Mouse (Mus musculus) forebrain, postnatal 0 days (tissue): ENCODE results near the gene Utp6. TPM values are rescaled to one million over a fixed set of nuclear protein-coding genes. Genes with fewer than 3 reads are reported as not detected.
"Not testable (repeated sequence)": the region's sequence is repeated elsewhere in the genome, so short reads cannot be mapped to it uniquely, and the experiment has no call there.

ENCODE experiments used
- ATAC-seq: fragments of 200-750 bp; cut with Nextera tagmentation; 2 replicates; pipeline ENCODE4 v1.8.0; 2017; ENCODE audit warnings: mild to moderate bottlenecking, moderate library complexity
- DNase-seq: peaks from one replicate; pipeline ENCODE4 v3.0.0-alpha.2; 2015
- H3K27ac ChIP-seq: fragments of 300-500 bp; sonication (generic); 2 replicates; pipeline ENCODE4 v1.5.1; 2014; ENCODE audit warnings: low read depth, mild to moderate bottlenecking, antibody characterized with exemption, low read length, moderate library complexity, mixed read lengths
- H3K27me3 ChIP-seq: fragments of 300-500 bp; sonication (generic); 2 replicates; pipeline ENCODE4 v1.6.1; 2014; ENCODE audit warnings: mild to moderate bottlenecking, low read length, mixed read lengths; ENCODE audit not compliant: insufficient read depth
- H3K36me3 ChIP-seq: fragments of 300-500 bp; sonication (generic); 2 replicates; pipeline ENCODE4 v1.6.1; 2014; ENCODE audit warnings: mild to moderate bottlenecking, moderate library complexity; ENCODE audit not compliant: insufficient read depth
- H3K4me1 ChIP-seq: fragments of 300-500 bp; sonication (generic); 2 replicates; pipeline ENCODE4 v1.6.1; 2014; ENCODE audit warnings: antibody characterized with exemption; ENCODE audit not compliant: insufficient read depth
- H3K4me2 ChIP-seq: fragments of 300-500 bp; sonication (generic); 2 replicates; pipeline ENCODE4 v1.6.1; 2014; ENCODE audit warnings: low read depth, mild to moderate bottlenecking, moderate library complexity
- H3K4me3 ChIP-seq: fragments of 300-500 bp; sonication (generic); 2 replicates; pipeline ENCODE4 v1.5.1; 2014; ENCODE audit warnings: low read depth, low read length, mixed read lengths
- H3K9ac ChIP-seq: fragments of 300-500 bp; sonication (generic); 2 replicates; pipeline ENCODE4 v1.6.1; 2014; ENCODE audit warnings: mild to moderate bottlenecking
- H3K9me3 ChIP-seq: fragments of 300-500 bp; sonication (generic); 2 replicates; pipeline ENCODE4 v1.6.1; 2016; ENCODE audit warnings: low read length
- CTCF ChIP-seq: sonication (generic); IDR thresholded peaks from 2 replicates; pipeline ENCODE4 v1.5.1; 2016; ENCODE audit warnings: antibody characterized with exemption, control low read depth, low read depth
- WGBS: fragments of 180-500 bp; shearing (Covaris S2); extraction: QIAGEN DNeasy Blood & Tissue Kit; methylation state at CpG from one replicate; pipeline ENCODE4 v1.1.7; 2014; 5-methylcytosine and 5-hydroxymethylcytosine counted together
- polyA plus RNA-seq: library from polyadenylated mRNA; unstranded; fragments of >200 nt; fragmentation: Nextera tagmentation; extraction: Ambion mirVana; gene quantifications from 2 replicates; pipeline ENCODE4 v1.2.1, GENCODE M21; 2015
- total RNA-seq: library from RNA; depleted of rRNA; stranded (reverse); fragments of >200 nt; gene quantifications from 2 replicates; pipeline ENCODE4 v1.2.3, GENCODE M21; 2014

The Utp6 gene
- total and polyA plus RNA-seq, 2 experiments from 2014 or later = 29.4 to 30.7 TPM

DNA sequence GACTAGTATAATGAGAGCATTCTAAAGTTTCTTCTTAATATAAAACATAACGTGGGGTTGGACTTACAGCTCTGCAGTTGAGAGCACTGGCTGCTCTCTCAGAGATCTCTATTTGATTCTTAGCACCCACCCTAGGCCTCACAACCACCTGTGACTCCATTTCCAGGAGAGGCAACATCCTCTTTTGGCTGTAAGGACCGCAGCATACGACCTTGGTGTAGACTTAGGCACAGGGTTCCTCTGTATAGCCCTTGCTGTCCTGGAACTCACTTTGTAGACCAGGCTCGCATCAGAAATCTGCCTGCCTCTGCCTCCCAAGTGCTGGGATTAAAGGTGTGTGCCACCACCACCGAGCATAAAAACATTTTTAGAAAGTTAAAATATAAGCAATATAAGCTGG lies 29.4 kb upstream of the Utp6 start:
- DNase-seq = no peak
- no peaks in the 10 kb centered on the region for H3K27me3 ChIP-seq

DNA sequence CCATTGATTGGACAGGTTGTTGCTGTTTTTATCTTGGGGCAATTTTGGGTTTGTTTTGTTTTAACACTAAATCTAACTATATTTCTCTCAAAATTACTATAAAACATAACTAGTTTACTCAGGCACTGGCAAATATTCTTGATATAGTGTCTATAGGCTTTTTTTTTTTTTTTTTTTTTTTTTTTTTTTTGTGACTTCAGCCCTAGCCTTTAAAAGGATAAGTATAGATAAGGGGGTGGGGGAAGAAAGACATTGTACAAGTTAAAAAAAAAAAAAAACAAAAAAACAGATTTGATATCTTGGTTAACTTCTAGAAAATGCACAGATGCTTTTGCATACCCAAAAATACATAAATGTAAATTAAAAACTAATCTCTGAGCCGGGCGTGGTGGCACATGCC lies 27.9 kb upstream of the Utp6 start:
- Histone ChIP-seq H3K4me1 (no peaks in the 10 kb centered on the region), H3K4me2 (no peak overlapping the region), H3K27me3 (no peaks in the 10 kb centered on the region), H3K4me3 (no peak overlapping the region), H3K9me3 (no peaks in the 10 kb centered on the region), H3K36me3 (no peaks in the 10 kb centered on the region), H3K9ac (no peak overlapping the region), H3K27ac (no peak overlapping the region)
- no peak for TF ChIP-seq CTCF
- no peak for DNase-seq
- WGBS = 90% methylated on average over 2 of the region's 2 CpGs
- ATAC-seq = no peak

More for the DNA sequence above, 29.4 kb upstream of the Utp6 start:
- H3K9me3 ChIP-seq = no peaks in the 10 kb centered on the region
- no peak for TF ChIP-seq CTCF
- 95% methylated on average over 5 of the region's 5 CpGs for WGBS
- no peak overlapping the region for H3K27ac ChIP-seq
- H3K4me2 ChIP-seq = no peak overlapping the region
- no peaks in the 10 kb centered on the region for H3K36me3 ChIP-seq
- ATAC-seq = no peak
- no peaks in the 10 kb centered on the region for H3K4me1 ChIP-seq
- no peak overlapping the region for H3K9ac ChIP-seq
- H3K4me3 ChIP-seq = no peak overlapping the region

DNA sequence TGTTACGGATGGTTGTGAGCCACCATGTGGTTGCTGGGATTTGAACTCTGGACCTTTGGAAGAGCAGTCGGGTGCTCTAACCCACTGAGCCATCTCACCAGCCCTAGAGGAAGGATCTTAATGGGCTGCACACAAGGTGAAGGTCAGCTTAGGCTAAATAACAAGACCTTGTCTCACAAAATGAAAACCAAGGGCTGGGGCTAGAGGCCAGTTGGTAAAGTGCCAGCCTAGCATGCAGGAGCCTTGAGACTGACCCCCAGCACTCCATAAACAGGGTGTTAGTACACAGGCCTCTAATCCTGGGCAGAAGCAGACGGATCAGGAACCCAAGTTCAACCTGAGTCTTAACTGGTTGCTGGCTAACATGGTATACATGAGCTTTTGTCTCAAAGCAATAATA lies 25.7 kb upstream of the Utp6 start:
- H3K36me3 ChIP-seq = no peaks in the 10 kb centered on the region
- no peak overlapping the region for H3K27ac ChIP-seq
- H3K4me3 ChIP-seq = no peak overlapping the region
- WGBS = 87% methylated on average over 2 of the region's 3 CpGs
- ATAC-seq = no peak
- H3K27me3 ChIP-seq = no peaks in the 10 kb centered on the region
- DNase-seq = no peak
- no peaks in the 10 kb centered on the region for H3K9me3 ChIP-seq
- no peak overlapping the region for H3K9ac ChIP-seq
- no peaks in the 10 kb centered on the region for H3K4me1 ChIP-seq
- TF ChIP-seq CTCF = no peak
- no peak overlapping the region for H3K4me2 ChIP-seq

DNA sequence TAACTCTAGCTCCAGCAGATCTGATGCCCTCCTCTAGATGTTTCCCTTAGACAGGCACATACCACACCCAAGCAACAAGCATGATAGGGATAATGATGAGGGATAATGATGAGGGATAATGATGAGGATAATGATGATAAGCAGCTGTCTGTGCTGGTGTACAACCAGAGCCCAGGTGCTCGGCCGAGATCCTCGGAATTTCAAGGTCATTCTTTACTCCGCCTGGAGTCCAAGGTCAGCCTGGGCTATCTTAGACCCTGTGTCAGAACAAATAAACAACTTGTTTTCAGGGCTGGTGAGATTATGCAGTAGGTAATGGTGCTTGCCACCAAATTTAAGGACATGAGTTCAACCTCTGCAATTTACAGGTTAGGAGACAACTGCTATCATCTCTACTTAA lies 24.7 kb upstream of the Utp6 start:
- H3K36me3 ChIP-seq = no peaks in the 10 kb centered on the region
- DNase-seq (no peak), ATAC-seq (no peak)
- no peaks in the 10 kb centered on the region for H3K9me3 ChIP-seq
- 97% methylated on average over 4 of the region's 4 CpGs for WGBS
- no peak overlapping the region for H3K4me3 ChIP-seq
- no peak overlapping the region for H3K27ac ChIP-seq
- no peak overlapping the region for H3K4me2 ChIP-seq
- no peaks in the 10 kb centered on the region for H3K4me1 ChIP-seq
- no peak for TF ChIP-seq CTCF
- H3K9ac ChIP-seq = no peak overlapping the region
- H3K27me3 ChIP-seq = no peaks in the 10 kb centered on the region

DNA sequence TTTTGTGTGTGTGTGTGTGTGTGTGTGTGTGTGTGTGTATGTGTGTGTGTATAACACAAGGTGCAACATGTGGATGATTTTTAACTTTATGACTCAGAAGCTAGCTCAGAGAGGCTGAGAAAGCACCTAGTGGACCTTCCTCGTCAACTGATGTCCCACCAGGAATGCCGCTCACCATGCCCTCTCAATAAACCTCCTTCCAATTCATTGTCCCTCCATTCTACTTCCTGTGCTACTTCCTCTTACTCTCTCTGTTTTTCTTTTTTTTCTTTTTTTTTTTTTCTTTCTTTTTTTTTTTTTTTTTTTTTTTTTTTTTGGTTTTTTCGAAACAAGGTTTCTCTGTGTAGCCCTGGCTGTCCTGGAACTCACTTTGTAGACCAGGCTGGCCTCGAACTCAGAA lies 15.6 kb upstream of the Utp6 start:
- H3K9me3 ChIP-seq, H3K27ac ChIP-seq, H3K36me3 ChIP-seq, H3K4me3 ChIP-seq, H3K4me2 ChIP-seq, DNase-seq, H3K9ac ChIP-seq, H3K4me1 ChIP-seq, ATAC-seq, H3K27me3 ChIP-seq: not testable (repeated sequence)
- WGBS = 97% methylated on average over 3 of the region's 4 CpGs

DNA sequence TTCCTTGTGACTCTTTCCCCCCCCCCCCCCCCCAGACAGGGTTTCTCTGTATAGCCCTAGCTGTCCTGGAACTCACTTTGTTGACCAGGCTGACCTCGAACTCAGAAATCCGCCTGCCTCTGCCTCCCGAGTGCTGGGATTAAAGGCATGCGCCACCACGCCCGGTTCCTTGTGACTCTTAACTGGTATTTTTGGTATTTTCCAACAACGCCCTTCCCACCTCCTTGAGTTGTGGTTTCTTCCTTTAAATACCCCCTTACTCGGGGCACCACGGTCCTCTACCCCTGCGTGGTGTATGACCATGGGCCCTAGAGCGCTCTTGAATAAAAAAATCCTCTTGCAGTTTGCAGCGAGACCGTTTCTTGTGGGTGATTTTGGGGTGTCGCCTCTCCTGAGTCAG lies 14.9 kb upstream of the Utp6 start:
- not testable (repeated sequence) for H3K4me3 ChIP-seq, H3K4me2 ChIP-seq, ATAC-seq, H3K9me3 ChIP-seq, H3K4me1 ChIP-seq, DNase-seq, H3K36me3 ChIP-seq, H3K27ac ChIP-seq, H3K27me3 ChIP-seq, H3K9ac ChIP-seq
- 96% methylated on average over 13 of the region's 14 CpGs for WGBS

DNA sequence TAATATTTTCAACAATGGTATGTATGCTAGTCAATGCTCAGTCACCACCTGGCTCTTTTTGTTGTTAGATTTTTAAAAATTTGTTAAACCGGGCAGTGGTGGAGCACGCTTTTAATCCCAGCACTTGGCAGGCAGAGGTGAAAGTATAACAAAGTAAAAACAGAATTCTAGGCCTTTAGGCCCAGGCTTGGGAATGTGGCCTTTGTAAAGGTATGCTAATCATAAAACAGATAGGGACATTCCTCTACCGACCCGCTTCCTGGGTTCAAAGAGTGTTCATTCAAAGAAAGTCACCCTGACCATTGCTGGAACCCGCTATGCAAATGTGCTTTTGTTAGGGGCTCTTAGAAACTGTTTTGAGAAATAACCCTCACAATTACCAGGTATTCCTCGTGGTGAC lies 14.5 kb upstream of the Utp6 start:
- not testable (repeated sequence) for H3K36me3 ChIP-seq, H3K4me3 ChIP-seq, H3K9me3 ChIP-seq, H3K9ac ChIP-seq, H3K27ac ChIP-seq, H3K27me3 ChIP-seq, ATAC-seq, DNase-seq, H3K4me2 ChIP-seq, H3K4me1 ChIP-seq
- WGBS = 72% methylated on average over 6 of the region's 6 CpGs

DNA sequence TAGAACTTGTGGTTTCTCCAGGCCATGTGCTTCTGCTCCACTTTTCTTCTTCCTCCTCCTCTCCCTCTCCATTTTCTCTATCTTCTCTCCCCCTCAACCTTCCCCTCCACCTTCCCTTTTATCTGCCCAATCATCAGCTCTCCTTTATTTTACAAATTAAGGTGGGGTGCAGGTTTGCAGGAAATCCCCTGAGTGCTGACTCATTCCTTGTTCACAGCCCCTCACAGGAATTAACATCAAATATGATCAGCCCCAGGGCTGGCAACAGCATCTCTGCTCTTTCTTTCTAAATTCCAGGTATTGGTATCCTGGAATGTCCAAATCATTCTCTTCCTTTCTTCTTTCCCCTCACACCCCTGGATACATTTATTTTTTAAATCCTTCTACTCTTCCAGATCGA lies 14.0 kb upstream of the Utp6 start:
- TF ChIP-seq CTCF = no peak
- Histone ChIP-seq H3K36me3 (no peaks in the 10 kb centered on the region), H3K27ac (no peak overlapping the region), H3K4me1 (peaks cover 5% of the 10 kb centered on the region), H3K4me2 (no peak overlapping the region), H3K27me3 (no peaks in the 10 kb centered on the region), H3K4me3 (no peak overlapping the region), H3K9me3 (no peaks in the 10 kb centered on the region), H3K9ac (no peak overlapping the region)
- no peak for DNase-seq
- ATAC-seq = no peak
- 90% methylated on average over 1 of the region's 1 CpGs for WGBS
